ENCODE assay signal across 29 mouse cellular contexts in genomic region chr7:97863512-97863911, GRCm38 (mm10). TPM values are rescaled to one million over a fixed set of nuclear protein-coding genes. Genes with fewer than 3 reads are reported as not detected.
DNase-seq lines count a peak whose midpoint lies in the region; ATAC-seq and TF ChIP-seq lines count a peak whose summit lies in the region.
"Had no signal": no experiment of that assay in that cellular context is flagged by ENCODE, and none has a peak within 500 bp of the region (broad histone marks: within the 10 kb centered on the region; RNA-seq: fewer than 3 reads in every experiment).

No protein-coding gene starts in this region.

- no peak for DNase-seq in gastrocnemius, adult 2 months
- DNase-seq in gastrocnemius, postnatal 4 days (ENCODE audit: low spot score in 2 of 2) = no peak
- no peak for DNase-seq in cerebellum, postnatal 36 days
- DNase-seq in frontal cortex, postnatal 14 days (ENCODE audit: low spot score in 2 of 2) = no peak
- no peak for DNase-seq in midbrain, postnatal 0 days (ENCODE audit: low spot score)
- DNase-seq: adrenal gland, adult 2 months; adrenal gland, postnatal 14 days; cerebellum, adult 11-12 months; cerebellum, adult 8-10 months; cerebellum, postnatal 10 days; gastrocnemius, postnatal 14 days; heart, adult 2 months had no signal

- no peaks in the 10 kb centered on the region for H3K4me1 ChIP-seq in midbrain, postnatal 0 days (ENCODE audit: insufficient read depth, low read length)
- H3K4me1 ChIP-seq: embryonic facial prominence, embryonic 12.5 days; embryonic facial prominence, embryonic 15.5 days; hindbrain, embryonic 12.5 days; hindbrain, embryonic 15.5 days had no signal

- no peak for TF ChIP-seq CTCF in gastrocnemius, adult 2 months (IDR thresholded peaks at IDR 0.05)
- TF ChIP-seq CTCF in midbrain, postnatal 0 days (IDR thresholded peaks at IDR 0.05) = no peak

- peak; percentile 89 for ATAC-seq in granulocyte monocyte progenitor cell, adult 5-6 weeks (replicated peaks; ENCODE audit: poor library complexity, severe bottlenecking)
- peak; percentile 56; the same call in 1 of the 2 replicates for ATAC-seq in neutrophil, adult 5-6 weeks (ENCODE audit: extremely low read depth, insufficient number of reproducible peaks, low FRiP score, poor library complexity, severe bottlenecking)
- no peak for ATAC-seq in midbrain, postnatal 0 days (ENCODE audit: low FRiP score)
- ATAC-seq: forebrain, embryonic 14.5 days had no signal

- no peak overlapping the region for H3K4me2 ChIP-seq in midbrain, postnatal 0 days (ENCODE audit: low read depth, low read length, poor library complexity, severe bottlenecking)
- H3K4me2 ChIP-seq: embryonic facial prominence, embryonic 12.5 days; embryonic facial prominence, embryonic 15.5 days; heart, embryonic 11.5 days; hindbrain, embryonic 12.5 days; hindbrain, embryonic 15.5 days had no signal

- intact Hi-C loops in gastrocnemius, adult 2 months (cut with DNase I) = no loop called here

- no peaks in the 10 kb centered on the region for H3K9me3 ChIP-seq in midbrain, postnatal 0 days (ENCODE audit: low read length)
- H3K9me3 ChIP-seq: embryonic facial prominence, embryonic 12.5 days; embryonic facial prominence, embryonic 15.5 days; hindbrain, embryonic 12.5 days; hindbrain, embryonic 15.5 days had no signal

- H3K27me3 ChIP-seq in midbrain, postnatal 0 days (ENCODE audit: insufficient read depth, low read length) = no peaks in the 10 kb centered on the region
- H3K27me3 ChIP-seq: embryonic facial prominence, embryonic 12.5 days; embryonic facial prominence, embryonic 15.5 days; hindbrain, embryonic 12.5 days; hindbrain, embryonic 15.5 days had no signal

- peak overlapping the region; percentile 65; the same call in 1 of the 2 replicates for H3K27ac ChIP-seq in gastrocnemius, adult 2 months
- no peak overlapping the region for H3K27ac ChIP-seq in midbrain, postnatal 0 days (ENCODE audit: low read depth, low read length)
- H3K27ac ChIP-seq: embryonic facial prominence, embryonic 12.5 days; embryonic facial prominence, embryonic 15.5 days; heart, adult 2 months; hindbrain, embryonic 12.5 days; hindbrain, embryonic 15.5 days had no signal

- no peak overlapping the region for H3K4me3 ChIP-seq in gastrocnemius, adult 2 months
- H3K4me3 ChIP-seq in midbrain, postnatal 0 days (ENCODE audit: low read depth, low read length) = no peak overlapping the region
- H3K4me3 ChIP-seq: embryonic facial prominence, embryonic 12.5 days; embryonic facial prominence, embryonic 15.5 days; heart, adult 2 months; hindbrain, embryonic 12.5 days; hindbrain, embryonic 15.5 days had no signal

- no peak overlapping the region for H3K9ac ChIP-seq in midbrain, postnatal 0 days (replicated peaks; ENCODE audit: low read length, poor library complexity, severe bottlenecking)
- H3K9ac ChIP-seq: embryonic facial prominence, embryonic 12.5 days; embryonic facial prominence, embryonic 15.5 days; hindbrain, embryonic 12.5 days; hindbrain, embryonic 15.5 days had no signal

- WGBS in midbrain, postnatal 0 days = 82% methylated on average over 3 of the region's 3 CpGs

- H3K36me3 ChIP-seq in midbrain, postnatal 0 days (ENCODE audit: insufficient read depth, low read length) = peaks cover 5% of the 10 kb centered on the region; the same call in 1 of the 2 replicates
- H3K36me3 ChIP-seq: embryonic facial prominence, embryonic 12.5 days; embryonic facial prominence, embryonic 15.5 days had no signal

RNA-seq across cellular contexts. Expression of gene Gdpd4, which starts 56.2 kb away (rescaled TPM):
- under 1 TPM in 1 of 2 experiments, not detected in 1; 0.08 TPM for total RNA-seq in gastrocnemius, adult 2 months (2021)
- under 1 TPM in 1 of 2 experiments, not detected in 1; 0.13 TPM for total RNA-seq in gastrocnemius, postnatal 4 days (2021)
- not detected in 2 replicates for total RNA-seq in granulocyte monocyte progenitor cell, adult 5-6 weeks (2014; fragmentation: Nextera tagmentation)
- total RNA-seq in granulocyte monocyte progenitor cell, adult 5-6 weeks (2017) = not detected in 2 replicates
- not detected in 2 replicates for total RNA-seq in neutrophil, adult 5-6 weeks (2017)
- 0.71 TPM in 1 of 2 replicates, not detected in the other for total RNA-seq in midbrain, postnatal 0 days (2014; rRNA removed)
- not detected in 2 replicates for polyA plus RNA-seq in midbrain, postnatal 0 days (2015; fragmentation: Nextera tagmentation; extraction: Ambion mirVana)
- total RNA-seq: adrenal gland, adult 2 months; adrenal gland, postnatal 14 days; adrenal gland, postnatal 4 days; gastrocnemius, adult 18-20 months; heart, adult 2 months; heart, postnatal 25 days; hematopoietic stem cell, adult 5-6 weeks; MEL had no signal
- polyA plus RNA-seq: adrenal gland, adult 2 months; embryonic facial prominence, embryonic 12.5 days; embryonic facial prominence, embryonic 15.5 days; forebrain, embryonic 11.5 days; forebrain, embryonic 14.5 days; heart, adult 2 months; heart, embryonic 11.5 days; heart, embryonic 14.5 days; heart, postnatal 0 days; hindbrain, embryonic 12.5 days; hindbrain, embryonic 15.5 days; intestine, embryonic 14.5 days had no signal
